Mouse (Mus musculus): Measurements from ENCODE around the gene Zfp599. TPM values are rescaled to one million over a fixed set of nuclear protein-coding genes. Genes with fewer than 3 reads are reported as not detected.
"Not testable (repeated sequence)": the region's sequence is repeated elsewhere in the genome, so short reads cannot be mapped to it uniquely, and the experiment has no call there.

Zfp599 gene
- polyA plus RNA-seq (2014; fragmentation: Nextera tagmentation; extraction: Ambion mirVana): 8.8 and 8.9 TPM in 2 replicates

DNA sequence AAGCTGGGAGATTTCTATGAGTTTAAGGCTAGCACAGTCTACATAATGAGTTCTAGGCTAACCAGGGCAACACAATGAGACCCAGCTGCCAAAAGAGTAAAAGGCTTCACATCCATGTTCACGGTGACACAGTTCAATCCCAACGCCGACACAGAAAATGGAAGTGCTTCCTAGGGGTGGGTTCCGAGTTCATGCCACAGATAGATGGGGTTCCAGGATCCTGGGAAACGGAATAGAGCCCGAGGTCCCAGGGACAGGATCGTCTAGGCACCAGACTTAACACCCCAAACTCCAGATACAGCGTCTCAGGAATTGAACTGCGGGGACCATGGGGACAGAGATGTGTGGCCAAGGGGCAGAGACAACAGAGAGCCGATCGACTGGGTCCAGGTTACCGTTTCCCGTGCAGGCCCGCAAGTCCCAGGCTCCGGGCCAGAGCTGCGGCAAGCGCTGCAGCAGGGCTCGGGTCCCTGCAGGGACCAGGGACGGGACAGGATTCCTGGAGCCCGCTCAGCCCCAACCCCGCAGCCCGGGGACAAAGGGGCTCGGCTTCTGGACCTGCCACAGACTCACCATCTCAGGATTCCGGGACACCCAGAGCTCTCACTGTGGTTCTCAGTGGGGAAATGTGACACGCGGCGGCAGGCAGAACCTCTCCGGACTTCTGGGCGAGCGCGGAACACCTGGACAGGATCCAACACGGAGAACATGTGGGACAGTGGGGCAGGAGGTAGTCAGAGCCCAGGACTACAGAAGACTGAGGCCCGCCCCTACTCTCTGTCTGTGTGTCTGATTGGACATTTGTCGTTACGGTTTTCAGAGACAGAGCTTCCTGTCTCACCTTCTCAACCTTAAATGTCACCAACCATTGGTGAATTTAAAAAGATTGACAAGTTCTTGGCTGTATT, at the start of gene Zfp599:
Gene Zfp599 (minus strand): TSS at position 712 of the 908 bp plus-strand sequence.
- H3K27me3 ChIP-seq (ENCODE audit: control insufficient read depth, insufficient read depth, low read length): no peaks in the 10 kb centered on the region
- H3K9ac ChIP-seq (ENCODE audit: low read length): peak within 1 kb of the TSS; percentile 91
- H3K4me1 ChIP-seq (replicated peaks; ENCODE audit: control insufficient read depth, insufficient read depth, low read length): no peaks in the 10 kb centered on the region
- peak within 1 kb of the TSS; percentile 75 for H3K4me2 ChIP-seq (ENCODE audit: low read depth, low read length, severe bottlenecking)
- peaks cover 7% of the 10 kb centered on the region for H3K36me3 ChIP-seq (ENCODE audit: control insufficient read depth, insufficient read depth, low read length)
- 2% methylated on average over 35 of the region's 35 CpGs for WGBS
- ATAC-seq (replicated peaks; ENCODE audit: low FRiP score) (peak; percentile 93), DNase-seq (ENCODE audit: low spot score) (peak; percentile 74)
- no peak within 1 kb of the TSS for H3K27ac ChIP-seq (ENCODE audit: low read depth, low read length)
- H3K4me3 ChIP-seq (ENCODE audit: low read depth, low read length): peak within 1 kb of the TSS; percentile 66
- H3K9me3 ChIP-seq (ENCODE audit: control insufficient read depth, low read length): peaks cover 6% of the 10 kb centered on the region

- not testable (repeated sequence) for H3K27me3 ChIP-seq (ENCODE audit: control insufficient read depth, insufficient read depth, low read length); DNase-seq (ENCODE audit: low spot score); H3K36me3 ChIP-seq (ENCODE audit: control insufficient read depth, insufficient read depth, low read length); ATAC-seq (replicated peaks; ENCODE audit: low FRiP score); H3K27ac ChIP-seq (ENCODE audit: low read depth, low read length); H3K9me3 ChIP-seq (ENCODE audit: control insufficient read depth, low read length); H3K4me1 ChIP-seq (replicated peaks; ENCODE audit: control insufficient read depth, insufficient read depth, low read length)
- peak overlapping the region; percentile 87; the same call in 1 of the 2 replicates for H3K4me2 ChIP-seq (ENCODE audit: low read depth, low read length, severe bottlenecking)
- WGBS: 15% methylated on average over 9 of the region's 9 CpGs
- H3K4me3 ChIP-seq (ENCODE audit: low read depth, low read length): peak overlapping the region; percentile 93
- H3K9ac ChIP-seq (ENCODE audit: low read length): peak overlapping the region; percentile 99
These were observed 48.2 kb upstream of the Zfp599 start for GRCm38 (mm10) chr9:22307920-22308262.

- H3K9ac ChIP-seq (ENCODE audit: low read length): peak within 1 kb of the TSS; percentile 99
- H3K4me2 ChIP-seq (ENCODE audit: low read depth, low read length, severe bottlenecking): peak within 1 kb of the TSS; percentile 87
- peak within 1 kb of the TSS; percentile 70; the same call in 1 of the 2 replicates for H3K27ac ChIP-seq (ENCODE audit: low read depth, low read length)
- peak within 1 kb of the TSS; percentile 93 for H3K4me3 ChIP-seq (ENCODE audit: low read depth, low read length)
- no peaks in the 10 kb centered on the region for H3K27me3 ChIP-seq (ENCODE audit: control insufficient read depth, insufficient read depth, low read length)
- ATAC-seq (replicated peaks; ENCODE audit: low FRiP score) (peak; percentile 99), DNase-seq (ENCODE audit: low spot score) (peak; percentile 97)
- H3K4me1 ChIP-seq (replicated peaks; ENCODE audit: control insufficient read depth, insufficient read depth, low read length): peaks cover 7% of the 10 kb centered on the region; the same call in 1 of the 2 replicates
- H3K36me3 ChIP-seq (ENCODE audit: control insufficient read depth, insufficient read depth, low read length): peaks cover 8% of the 10 kb centered on the region
- H3K9me3 ChIP-seq (ENCODE audit: control insufficient read depth, low read length): peaks cover 4% of the 10 kb centered on the region
- WGBS: under 1% methylated on average over 56 of the region's 56 CpGs
These were observed 47.6 kb upstream of the Zfp599 start, which contains the start of gene Zfp810 for GRCm38 (mm10) chr9:22307156-22307919. Gene Zfp810 (minus strand): TSS chr9:22307648.

- H3K4me1 ChIP-seq (replicated peaks; ENCODE audit: control insufficient read depth, insufficient read depth, low read length): peaks cover 7% of the 10 kb centered on the region; the same call in 1 of the 2 replicates
- H3K4me3 ChIP-seq (ENCODE audit: low read depth, low read length): peak overlapping the region; percentile 93
- no peaks in the 10 kb centered on the region for H3K27me3 ChIP-seq (ENCODE audit: control insufficient read depth, insufficient read depth, low read length)
- peak overlapping the region; percentile 99 for H3K9ac ChIP-seq (ENCODE audit: low read length)
- peaks cover 8% of the 10 kb centered on the region for H3K36me3 ChIP-seq (ENCODE audit: control insufficient read depth, insufficient read depth, low read length)
- H3K27ac ChIP-seq (ENCODE audit: low read depth, low read length): 0 out of 2 replicates have a peak overlapping the region, but pooled peaks have one; percentile 70
- WGBS: 19% methylated on average over 6 of the region's 6 CpGs
- peaks cover 4% of the 10 kb centered on the region for H3K9me3 ChIP-seq (ENCODE audit: control insufficient read depth, low read length)
- ATAC-seq (replicated peaks; ENCODE audit: low FRiP score) (no peak), DNase-seq (ENCODE audit: low spot score) (no peak)
- peak overlapping the region; percentile 87 for H3K4me2 ChIP-seq (ENCODE audit: low read depth, low read length, severe bottlenecking)
These were observed 47.0 kb upstream of the Zfp599 start for GRCm38 (mm10) chr9:22306726-22307125.

DNA sequence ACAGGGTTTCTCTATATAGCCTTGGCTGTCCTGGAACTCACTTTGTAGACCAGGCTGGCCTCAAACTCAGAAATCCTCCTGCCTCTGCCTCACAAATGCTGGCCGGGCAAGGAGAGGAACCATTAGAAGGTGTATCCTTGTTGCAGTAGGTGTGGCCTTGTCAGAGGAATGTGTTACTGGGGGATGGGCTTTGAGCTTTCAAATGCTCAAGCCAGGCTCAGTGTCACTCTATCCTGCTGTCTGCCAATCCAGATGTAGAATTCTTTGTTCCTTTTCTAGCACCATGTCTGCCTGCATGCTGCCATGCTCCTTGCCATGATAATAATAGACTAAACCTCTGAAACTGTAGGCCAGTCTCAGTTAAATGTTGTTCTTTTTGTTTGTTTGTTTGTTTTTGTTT, 42.5 kb upstream of the Zfp599 start:
- Histone ChIP-seq H3K27ac (ENCODE audit: low read depth, low read length) (no peak overlapping the region), H3K4me2 (ENCODE audit: low read depth, low read length, severe bottlenecking) (no peak overlapping the region), H3K9ac (ENCODE audit: low read length) (no peak overlapping the region), H3K4me3 (ENCODE audit: low read depth, low read length) (no peak overlapping the region), H3K36me3 (ENCODE audit: control insufficient read depth, insufficient read depth, low read length) (peaks cover 19% of the 10 kb centered on the region), H3K4me1 (replicated peaks; ENCODE audit: control insufficient read depth, insufficient read depth, low read length) (peaks cover 7% of the 10 kb centered on the region; the same call in 1 of the 2 replicates), H3K27me3 (ENCODE audit: control insufficient read depth, insufficient read depth, low read length) (no peaks in the 10 kb centered on the region), H3K9me3 (ENCODE audit: control insufficient read depth, low read length) (peaks cover 4% of the 10 kb centered on the region)
- 83% methylated on average over 1 of the region's 1 CpGs for WGBS
- DNase-seq (ENCODE audit: low spot score): no peak
- no peak for ATAC-seq (replicated peaks; ENCODE audit: low FRiP score)

DNA sequence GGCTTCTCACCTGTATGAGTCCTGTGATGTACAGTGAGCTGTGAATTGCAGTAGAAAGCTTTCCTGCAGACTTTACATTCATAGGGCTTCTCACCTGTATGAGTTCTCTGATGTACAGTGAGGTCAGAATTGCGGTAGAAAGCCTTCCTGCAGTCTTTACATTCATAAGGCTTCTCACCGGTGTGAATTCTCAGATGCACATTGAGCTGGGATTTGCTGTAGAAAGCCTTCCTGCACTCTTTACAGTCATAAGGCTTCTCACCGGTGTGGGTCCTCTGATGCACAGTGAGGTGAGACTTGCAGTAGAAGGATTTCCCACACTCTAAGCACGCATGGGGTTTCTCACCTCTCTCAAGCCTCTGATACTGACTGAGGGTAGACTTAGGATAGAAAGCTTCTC, 19.0 kb upstream of the Zfp599 start:
- DNase-seq (ENCODE audit: low spot score) (no peak), ATAC-seq (replicated peaks; ENCODE audit: low FRiP score) (no peak)
- Histone ChIP-seq H3K27ac (ENCODE audit: low read depth, low read length) (no peak overlapping the region), H3K4me1 (replicated peaks; ENCODE audit: control insufficient read depth, insufficient read depth, low read length) (no peaks in the 10 kb centered on the region), H3K9ac (ENCODE audit: low read length) (no peak overlapping the region), H3K4me3 (ENCODE audit: low read depth, low read length) (no peak overlapping the region), H3K27me3 (ENCODE audit: control insufficient read depth, insufficient read depth, low read length) (no peaks in the 10 kb centered on the region), H3K9me3 (ENCODE audit: control insufficient read depth, low read length) (peaks cover 40% of the 10 kb centered on the region), H3K36me3 (ENCODE audit: control insufficient read depth, insufficient read depth, low read length) (peaks cover 64% of the 10 kb centered on the region), H3K4me2 (ENCODE audit: low read depth, low read length, severe bottlenecking) (no peak overlapping the region)
- 97% methylated on average over 4 of the region's 4 CpGs for WGBS

DNA sequence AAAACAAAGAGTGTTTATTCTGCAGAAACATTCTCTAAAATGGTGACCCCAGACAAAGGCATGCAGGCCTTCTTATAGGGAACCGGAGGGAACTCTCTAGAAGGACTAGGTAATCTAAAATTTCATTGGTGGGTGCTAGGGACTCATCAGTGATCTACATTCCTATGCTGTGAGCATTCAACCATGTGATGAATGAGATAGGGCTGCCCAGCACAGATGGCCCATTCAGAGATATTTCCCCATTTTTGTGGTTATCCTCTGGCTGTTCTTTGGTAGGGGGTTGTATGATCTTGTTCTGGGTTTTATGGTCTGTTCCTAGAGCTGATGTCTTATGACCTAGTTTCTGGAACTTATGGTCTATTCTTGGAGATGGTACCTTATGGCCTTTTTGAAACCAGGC, 9.2 kb upstream of the Zfp599 start:
- no peak for ATAC-seq (replicated peaks; ENCODE audit: low FRiP score)

DNA sequence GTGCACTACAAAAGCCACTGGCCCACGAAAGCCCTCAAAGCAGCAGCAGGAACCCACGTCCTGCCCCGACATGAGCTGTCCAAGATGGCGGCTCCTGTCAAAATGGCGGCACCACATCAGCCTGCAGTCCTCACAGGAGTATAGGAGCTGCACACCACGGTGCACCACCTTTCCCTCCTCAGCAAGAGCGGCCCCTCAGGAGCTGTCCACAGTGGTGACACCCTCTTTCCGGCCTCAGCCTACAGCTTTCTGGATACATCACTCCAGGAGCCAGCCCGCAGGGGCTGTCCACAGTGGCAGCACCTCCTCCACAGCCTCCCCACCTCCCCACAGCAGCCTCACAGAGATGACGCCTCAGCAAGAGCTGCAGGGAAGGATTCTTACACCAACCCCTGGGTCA, 2.9 kb upstream of the Zfp599 start:
- Histone ChIP-seq H3K27me3 (ENCODE audit: control insufficient read depth, insufficient read depth, low read length) (no peaks in the 10 kb centered on the region), H3K9me3 (ENCODE audit: control insufficient read depth, low read length) (no peaks in the 10 kb centered on the region; the same call in 1 of the 2 replicates), H3K4me2 (ENCODE audit: low read depth, low read length, severe bottlenecking) (no peak overlapping the region), H3K4me3 (ENCODE audit: low read depth, low read length) (no peak overlapping the region), H3K4me1 (replicated peaks; ENCODE audit: control insufficient read depth, insufficient read depth, low read length) (no peaks in the 10 kb centered on the region), H3K9ac (ENCODE audit: low read length) (no peak overlapping the region), H3K36me3 (ENCODE audit: control insufficient read depth, insufficient read depth, low read length) (peaks cover 3% of the 10 kb centered on the region; the same call in 1 of the 2 replicates), H3K27ac (ENCODE audit: low read depth, low read length) (no peak overlapping the region)
- DNase-seq (ENCODE audit: low spot score): no peak
- no peak for ATAC-seq (replicated peaks; ENCODE audit: low FRiP score)
- WGBS: 87% methylated on average over 10 of the region's 10 CpGs

More for the DNA sequence above, 9.2 kb upstream of the Zfp599 start:
- Histone ChIP-seq H3K9me3 (ENCODE audit: control insufficient read depth, low read length) (no peaks in the 10 kb centered on the region; the same call in 1 of the 2 replicates), H3K27ac (ENCODE audit: low read depth, low read length) (no peak overlapping the region), H3K4me3 (ENCODE audit: low read depth, low read length) (no peak overlapping the region), H3K4me2 (ENCODE audit: low read depth, low read length, severe bottlenecking) (no peak overlapping the region), H3K36me3 (ENCODE audit: control insufficient read depth, insufficient read depth, low read length) (no peaks in the 10 kb centered on the region), H3K9ac (ENCODE audit: low read length) (no peak overlapping the region), H3K4me1 (replicated peaks; ENCODE audit: control insufficient read depth, insufficient read depth, low read length) (no peaks in the 10 kb centered on the region), H3K27me3 (ENCODE audit: control insufficient read depth, insufficient read depth, low read length) (no peaks in the 10 kb centered on the region)
- 97% methylated on average over 1 of the region's 1 CpGs for WGBS
- DNase-seq (ENCODE audit: low spot score): no peak
